Mouse (Mus musculus): Measurements from ENCODE around the gene Gnat1.

Gnat1 gene

GRCm38 (mm10) chr9:107696845-107697610 is 17.5 kb upstream of the Gnat1 start:
- Histone ChIP-seq H3K4me3 (replicated peaks; ENCODE audit: low read length) (no peak overlapping the region), H3K27me3 (ENCODE audit: insufficient read depth, low read length) (peaks cover 19% of the 10 kb centered on the region), H3K36me3 (ENCODE audit: insufficient read depth, low read length) (no peaks in the 10 kb centered on the region), H3K4me1 (replicated peaks; ENCODE audit: low read depth, low read length) (peaks cover 49% of the 10 kb centered on the region), H3K9me3 (ENCODE audit: low read length) (no peaks in the 10 kb centered on the region)
- TF ChIP-seq POU5F1 (IDR thresholded peaks at IDR 0.05; ENCODE audit: borderline replicate concordance, low read length) (no peak), CTCF (conservative IDR thresholded peaks at IDR 0.05; ENCODE audit: low read length) (no peak), NANOG (IDR thresholded peaks at IDR 0.05; ENCODE audit: borderline replicate concordance, low read length) (no peak)

- TF ChIP-seq CTCF (conservative IDR thresholded peaks at IDR 0.05; ENCODE audit: low read length) (no peak), POU5F1 (IDR thresholded peaks at IDR 0.05; ENCODE audit: borderline replicate concordance, low read length) (no peak), NANOG (IDR thresholded peaks at IDR 0.05; ENCODE audit: borderline replicate concordance, low read length) (no peak)
- Histone ChIP-seq H3K27me3 (ENCODE audit: insufficient read depth, low read length) (peaks cover 19% of the 10 kb centered on the region), H3K4me3 (replicated peaks; ENCODE audit: low read length) (no peak overlapping the region), H3K4me1 (replicated peaks; ENCODE audit: low read depth, low read length) (peaks cover 56% of the 10 kb centered on the region), H3K9me3 (ENCODE audit: low read length) (no peaks in the 10 kb centered on the region), H3K36me3 (ENCODE audit: insufficient read depth, low read length) (no peaks in the 10 kb centered on the region)
Observed at GRCm38 (mm10) chr9:107696106-107696479, 16.6 kb upstream of the Gnat1 start.

- TF ChIP-seq POU5F1 (IDR thresholded peaks at IDR 0.05; ENCODE audit: borderline replicate concordance, low read length) (no peak), NANOG (IDR thresholded peaks at IDR 0.05; ENCODE audit: borderline replicate concordance, low read length) (no peak), CTCF (conservative IDR thresholded peaks at IDR 0.05; ENCODE audit: low read length) (no peak)
- H3K27me3 ChIP-seq (ENCODE audit: insufficient read depth, low read length): peaks cover 16% of the 10 kb centered on the region
- H3K36me3 ChIP-seq (ENCODE audit: insufficient read depth, low read length): no peaks in the 10 kb centered on the region
- no peaks in the 10 kb centered on the region for H3K9me3 ChIP-seq (ENCODE audit: low read length)
- H3K4me1 ChIP-seq (replicated peaks; ENCODE audit: low read depth, low read length): peaks cover 58% of the 10 kb centered on the region
- H3K4me3 ChIP-seq (replicated peaks; ENCODE audit: low read length): no peak overlapping the region
Observed at GRCm38 (mm10) chr9:107695441-107696105, 16.1 kb upstream of the Gnat1 start.

GRCm38 (mm10) chr9:107694627-107695026 is 15.1 kb upstream of the Gnat1 start:
- no peak overlapping the region for H3K4me3 ChIP-seq (replicated peaks; ENCODE audit: low read length)
- H3K36me3 ChIP-seq (ENCODE audit: insufficient read depth, low read length): no peaks in the 10 kb centered on the region
- TF ChIP-seq POU5F1 (IDR thresholded peaks at IDR 0.05; ENCODE audit: borderline replicate concordance, low read length) (no peak), CTCF (conservative IDR thresholded peaks at IDR 0.05; ENCODE audit: low read length) (no peak), NANOG (IDR thresholded peaks at IDR 0.05; ENCODE audit: borderline replicate concordance, low read length) (no peak)
- H3K9me3 ChIP-seq (ENCODE audit: low read length): no peaks in the 10 kb centered on the region
- H3K27me3 ChIP-seq (ENCODE audit: insufficient read depth, low read length): peaks cover 17% of the 10 kb centered on the region
- peaks cover 55% of the 10 kb centered on the region for H3K4me1 ChIP-seq (replicated peaks; ENCODE audit: low read depth, low read length)

- Histone ChIP-seq H3K4me3 (replicated peaks; ENCODE audit: low read length) (no peak overlapping the region), H3K36me3 (ENCODE audit: insufficient read depth, low read length) (0 out of 2 replicates have a peak, but pooled peaks cover 4% of the 10 kb centered on the region), H3K4me1 (replicated peaks; ENCODE audit: low read depth, low read length) (peaks cover 43% of the 10 kb centered on the region), H3K9me3 (ENCODE audit: low read length) (no peaks in the 10 kb centered on the region), H3K27me3 (ENCODE audit: insufficient read depth, low read length) (peaks cover 27% of the 10 kb centered on the region)
- TF ChIP-seq CTCF (conservative IDR thresholded peaks at IDR 0.05; ENCODE audit: low read length): no peak
- TF ChIP-seq NANOG (IDR thresholded peaks at IDR 0.05; ENCODE audit: borderline replicate concordance, low read length): no peak
- no peak for TF ChIP-seq POU5F1 (IDR thresholded peaks at IDR 0.05; ENCODE audit: borderline replicate concordance, low read length)
Observed at GRCm38 (mm10) chr9:107693433-107693987, 14.0 kb upstream of the Gnat1 start.

GRCm38 (mm10) chr9:107692785-107693184 is 13.3 kb upstream of the Gnat1 start:
- Histone ChIP-seq H3K27me3 (ENCODE audit: insufficient read depth, low read length) (peaks cover 33% of the 10 kb centered on the region), H3K4me3 (replicated peaks; ENCODE audit: low read length) (no peak overlapping the region), H3K36me3 (ENCODE audit: insufficient read depth, low read length) (0 out of 2 replicates have a peak, but pooled peaks cover 4% of the 10 kb centered on the region), H3K4me1 (replicated peaks; ENCODE audit: low read depth, low read length) (peaks cover 40% of the 10 kb centered on the region), H3K9me3 (ENCODE audit: low read length) (no peaks in the 10 kb centered on the region)
- TF ChIP-seq NANOG (IDR thresholded peaks at IDR 0.05; ENCODE audit: borderline replicate concordance, low read length) (no peak), CTCF (conservative IDR thresholded peaks at IDR 0.05; ENCODE audit: low read length) (no peak), POU5F1 (IDR thresholded peaks at IDR 0.05; ENCODE audit: borderline replicate concordance, low read length) (no peak)

GRCm38 (mm10) chr9:107690391-107690790 is 10.9 kb upstream of the Gnat1 start:
- H3K27me3 ChIP-seq (ENCODE audit: insufficient read depth, low read length): peaks cover 47% of the 10 kb centered on the region
- no peak for TF ChIP-seq NANOG (IDR thresholded peaks at IDR 0.05; ENCODE audit: borderline replicate concordance, low read length)
- TF ChIP-seq CTCF (conservative IDR thresholded peaks at IDR 0.05; ENCODE audit: low read length): no peak
- no peak for TF ChIP-seq POU5F1 (IDR thresholded peaks at IDR 0.05; ENCODE audit: borderline replicate concordance, low read length)
- H3K4me3 ChIP-seq (replicated peaks; ENCODE audit: low read length): no peak overlapping the region
- peaks cover 40% of the 10 kb centered on the region for H3K4me1 ChIP-seq (replicated peaks; ENCODE audit: low read depth, low read length)
- H3K36me3 ChIP-seq (ENCODE audit: insufficient read depth, low read length): 0 out of 2 replicates have a peak, but pooled peaks cover 4% of the 10 kb centered on the region
- no peaks in the 10 kb centered on the region for H3K9me3 ChIP-seq (ENCODE audit: low read length)

GRCm38 (mm10) chr9:107688939-107689338 is 9.4 kb upstream of the Gnat1 start:
- TF ChIP-seq POU5F1 (IDR thresholded peaks at IDR 0.05; ENCODE audit: borderline replicate concordance, low read length): no peak
- TF ChIP-seq NANOG (IDR thresholded peaks at IDR 0.05; ENCODE audit: borderline replicate concordance, low read length): no peak
- TF ChIP-seq CTCF (conservative IDR thresholded peaks at IDR 0.05; ENCODE audit: low read length): no peak

More at GRCm38 (mm10) chr9:107688939-107689338, 9.4 kb upstream of the Gnat1 start:
- Histone ChIP-seq H3K27me3 (ENCODE audit: insufficient read depth, low read length) (peaks cover 61% of the 10 kb centered on the region), H3K4me3 (replicated peaks; ENCODE audit: low read length) (no peak overlapping the region), H3K36me3 (ENCODE audit: insufficient read depth, low read length) (0 out of 2 replicates have a peak, but pooled peaks cover 4% of the 10 kb centered on the region), H3K4me1 (replicated peaks; ENCODE audit: low read depth, low read length) (peaks cover 55% of the 10 kb centered on the region), H3K9me3 (ENCODE audit: low read length) (no peaks in the 10 kb centered on the region)

Measured in E14TG2a.4 (cell line).